Mouse (Mus musculus): ENCODE measurements at regions not wholly inside any gene's neighbourhood (a gene's known extent, or its start where the extent isn't known, plus 50 kb on each side); places are given as distances from the start of the nearest gene placed in this dataset.

DNA sequence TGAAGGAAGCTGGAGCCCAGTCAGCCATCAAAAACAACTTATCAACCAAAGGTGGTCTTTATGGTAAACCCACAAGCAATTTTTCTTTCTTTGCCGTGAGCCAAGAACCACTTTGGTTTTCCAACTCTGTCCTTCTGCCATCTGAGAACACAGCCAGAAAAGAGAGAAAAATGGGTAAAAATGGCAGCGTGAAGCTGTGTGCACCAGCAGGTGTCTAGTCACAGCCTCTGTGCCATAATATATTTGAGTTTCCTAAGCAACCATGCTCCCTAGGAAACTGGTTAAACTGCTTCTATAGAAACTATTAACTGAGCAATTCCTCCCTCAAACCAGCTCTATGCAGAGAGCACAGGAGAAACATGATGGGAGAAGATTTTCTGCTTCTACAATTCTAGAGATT lies 1402.2 kb downstream of the Pcdh9 start:
- DNase-seq (ENCODE audit: low spot score in 2 of 2): peak in 1 of 2 experiments; percentile 3
- intact Hi-C loops (cut with DNase I): no loop called here

All from left cerebral cortex, postnatal 36 days (tissue).